Mouse (Mus musculus): ENCODE measurements around the gene Dpp3.
"Not testable (repeated sequence)": the region's sequence is repeated elsewhere in the genome, so short reads cannot be mapped to it uniquely, and the experiment has no call there.

Gene Dpp3

DNA sequence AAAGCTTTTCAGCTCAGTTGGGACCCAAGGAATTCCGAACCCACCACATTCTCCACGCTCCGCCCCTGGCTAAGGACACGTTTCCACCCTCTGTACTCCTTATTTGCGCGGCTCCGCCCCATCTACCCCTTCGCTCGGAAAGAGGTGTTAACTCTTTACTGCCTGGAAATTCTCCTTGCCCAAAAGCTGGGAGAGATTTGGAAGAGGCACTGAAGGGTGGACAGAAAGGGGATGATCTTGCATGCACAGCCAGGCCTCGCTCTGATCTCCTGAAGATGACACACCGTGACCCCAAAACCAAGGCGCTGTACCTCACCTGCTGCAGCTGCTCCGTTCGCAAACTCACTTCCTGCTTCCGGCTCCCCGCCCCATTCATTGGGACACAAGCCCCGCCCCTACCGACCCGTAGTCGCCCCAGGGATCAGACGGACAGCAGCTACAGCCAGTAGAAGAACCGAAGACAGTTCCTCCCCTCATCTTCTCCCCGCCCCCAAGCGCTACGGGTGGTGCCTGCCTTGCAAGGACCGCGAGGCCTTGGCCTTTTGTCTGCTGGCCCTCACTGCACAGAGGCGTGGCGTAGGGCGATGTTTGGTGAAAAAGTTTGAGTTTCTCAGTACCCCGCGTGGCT is at the start of gene Dpp3:
Gene Dpp3 (minus strand): TSS at position 384 of the 628 bp plus-strand sequence.
- DNase-seq (ENCODE audit: low read depth, low spot score) = peak; percentile 93

DNA sequence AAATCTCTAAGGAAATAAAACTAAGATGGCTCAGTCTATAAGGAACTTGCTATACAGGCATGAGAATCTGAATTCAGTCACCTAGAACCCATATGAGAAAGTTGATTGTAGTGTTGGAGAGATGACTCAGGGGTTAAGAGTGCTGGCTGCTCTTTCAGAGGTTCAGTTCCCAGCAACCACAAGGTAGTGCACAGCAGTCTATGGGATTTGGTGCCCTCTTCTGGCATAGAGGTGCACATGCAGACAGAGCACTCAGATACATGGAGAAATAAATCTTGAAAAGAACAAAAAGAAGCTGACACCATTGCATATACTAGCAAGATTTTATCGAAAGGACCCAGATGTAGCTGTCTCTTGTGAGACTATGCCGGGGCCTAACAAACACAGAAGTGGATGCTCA is 40.1 kb upstream of the Dpp3 start:
- DNase-seq (ENCODE audit: low read depth, low spot score) = no peak

DNA sequence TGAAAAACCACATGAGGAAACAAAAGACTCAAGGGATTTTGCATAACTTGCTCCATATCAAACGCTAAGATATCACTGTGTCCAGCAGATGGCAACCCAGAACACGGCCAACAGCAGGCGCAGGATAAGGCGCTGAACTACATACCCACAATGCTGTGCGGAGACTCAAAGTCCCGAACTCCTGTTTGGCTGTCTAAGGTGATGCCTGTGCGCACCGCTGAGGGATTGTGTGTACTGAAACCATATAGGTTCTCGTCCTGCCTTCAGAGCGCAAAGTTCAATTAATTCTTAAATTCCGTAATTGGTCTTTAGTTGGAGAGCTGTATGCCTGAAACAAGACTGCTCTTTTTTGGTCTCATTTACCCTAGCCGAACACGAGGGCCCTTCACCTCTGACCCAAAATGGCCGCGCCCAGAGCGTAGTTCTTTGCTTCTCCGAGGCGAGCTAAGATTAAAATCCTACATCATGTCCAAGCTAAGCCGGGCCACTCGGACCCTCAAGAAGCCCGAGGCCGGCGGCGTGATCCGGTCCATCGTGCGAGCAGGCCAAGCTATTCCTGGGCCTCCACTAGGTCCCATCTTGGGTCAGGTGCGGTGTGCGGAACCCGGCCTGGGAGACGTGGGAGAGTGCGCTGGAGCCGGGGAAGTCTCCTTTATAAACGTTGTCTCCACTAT is 34.0 kb upstream of the Dpp3 start, which contains the start of gene Mrpl11:
Gene Mrpl11 (plus strand): TSS at position 220 of the 674 bp plus-strand sequence.
- DNase-seq (ENCODE audit: low read depth, low spot score) = peak; percentile 92

DNA sequence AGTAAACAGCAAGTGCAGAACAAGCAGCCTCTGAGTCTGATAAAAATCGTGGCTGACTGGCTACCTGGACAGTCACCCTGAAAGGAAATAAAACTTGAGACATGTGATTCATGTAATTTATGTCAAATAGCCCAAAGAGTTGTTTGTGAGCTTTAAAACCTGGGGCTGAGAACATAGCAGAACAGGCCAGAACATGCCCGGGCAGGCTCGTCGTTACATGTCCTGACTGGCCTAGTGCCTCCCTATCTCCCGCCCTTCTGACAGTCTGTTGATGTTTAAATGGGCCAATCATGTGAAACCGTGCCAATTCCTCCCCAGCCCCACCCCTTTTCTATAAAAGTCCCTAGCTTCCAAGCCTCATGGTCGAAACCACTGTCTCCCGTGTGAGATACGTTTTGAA is 20.6 kb upstream of the Dpp3 start:
- not testable (repeated sequence) for DNase-seq (ENCODE audit: low read depth, low spot score)

DNA sequence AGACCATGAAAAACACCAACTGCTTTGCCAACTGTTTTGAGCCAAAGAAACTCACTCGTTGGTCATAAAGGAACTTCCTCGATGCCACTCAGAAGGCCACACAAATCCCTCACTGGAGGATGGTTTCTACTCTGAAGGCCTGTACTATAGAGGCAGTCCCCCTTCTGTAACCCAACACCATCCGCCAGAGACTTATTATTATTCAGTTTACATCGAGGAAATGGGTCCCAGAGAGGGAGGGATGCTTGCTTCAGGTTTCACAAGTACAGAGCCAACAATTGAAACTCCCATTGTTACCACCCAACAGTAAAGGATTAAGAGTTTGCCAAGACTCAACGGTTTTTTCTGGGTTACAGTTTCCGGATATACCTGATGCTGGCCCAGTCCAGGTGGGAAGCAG is 17.5 kb upstream of the Dpp3 start:
- no peak for DNase-seq (ENCODE audit: low read depth, low spot score)

DNA sequence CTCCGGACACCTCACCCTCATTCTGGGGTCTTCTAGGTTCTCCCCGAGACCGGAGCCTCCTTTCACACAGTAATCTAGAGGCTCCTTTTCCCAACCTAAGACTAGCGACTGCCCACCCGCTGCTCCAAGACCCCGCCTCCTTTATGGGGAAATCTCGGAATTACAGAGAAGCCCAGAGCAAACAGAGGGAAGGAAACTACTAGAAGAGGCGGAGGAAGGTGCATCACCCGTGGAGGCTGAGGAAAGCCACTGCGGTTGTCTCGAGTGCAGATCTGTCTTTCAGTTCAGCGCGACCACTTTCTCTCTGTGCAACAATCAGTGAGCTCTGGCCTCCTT is 15.1 kb upstream of the Dpp3 start:
- no peak for DNase-seq (ENCODE audit: low read depth, low spot score)

DNA sequence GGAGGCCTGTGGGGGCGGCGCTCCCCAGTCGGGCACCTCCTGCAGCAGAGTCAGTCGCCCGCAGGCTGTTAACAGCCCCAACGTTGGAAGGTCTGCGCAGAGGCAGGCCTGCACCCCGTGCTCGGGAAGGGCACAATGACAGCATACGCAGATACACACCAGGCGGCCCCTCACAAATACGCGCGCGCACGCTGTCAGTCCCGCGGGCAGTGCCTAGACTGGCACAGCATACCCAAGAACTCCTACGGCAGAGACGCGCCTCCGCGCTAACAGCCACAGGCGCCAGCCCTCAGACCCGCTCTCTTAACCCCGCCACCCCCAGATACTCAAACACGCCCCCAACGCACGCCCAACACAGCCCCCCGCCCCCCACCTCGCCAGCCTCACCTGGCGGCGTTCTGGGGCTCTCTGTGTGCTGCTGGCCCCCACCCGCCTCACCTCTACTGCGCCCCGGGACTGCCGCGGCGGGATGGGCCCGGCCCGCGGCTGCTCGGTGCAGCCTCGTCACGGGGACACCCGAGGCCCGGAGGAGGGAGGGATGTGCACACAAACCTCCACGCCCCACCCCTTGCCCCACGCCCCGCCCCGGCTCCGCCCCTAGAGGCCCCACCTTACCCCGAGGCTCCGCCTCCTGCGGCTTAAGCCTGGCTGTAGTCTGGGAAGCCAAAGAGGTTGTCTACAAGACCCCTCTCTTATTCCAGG is 14.6 kb upstream of the Dpp3 start, which contains the start of gene Peli3:
Gene Peli3 (minus strand): TSS at position 577 of the 702 bp plus-strand sequence.
- peak; percentile 71 for DNase-seq (ENCODE audit: low read depth, low spot score)

DNA sequence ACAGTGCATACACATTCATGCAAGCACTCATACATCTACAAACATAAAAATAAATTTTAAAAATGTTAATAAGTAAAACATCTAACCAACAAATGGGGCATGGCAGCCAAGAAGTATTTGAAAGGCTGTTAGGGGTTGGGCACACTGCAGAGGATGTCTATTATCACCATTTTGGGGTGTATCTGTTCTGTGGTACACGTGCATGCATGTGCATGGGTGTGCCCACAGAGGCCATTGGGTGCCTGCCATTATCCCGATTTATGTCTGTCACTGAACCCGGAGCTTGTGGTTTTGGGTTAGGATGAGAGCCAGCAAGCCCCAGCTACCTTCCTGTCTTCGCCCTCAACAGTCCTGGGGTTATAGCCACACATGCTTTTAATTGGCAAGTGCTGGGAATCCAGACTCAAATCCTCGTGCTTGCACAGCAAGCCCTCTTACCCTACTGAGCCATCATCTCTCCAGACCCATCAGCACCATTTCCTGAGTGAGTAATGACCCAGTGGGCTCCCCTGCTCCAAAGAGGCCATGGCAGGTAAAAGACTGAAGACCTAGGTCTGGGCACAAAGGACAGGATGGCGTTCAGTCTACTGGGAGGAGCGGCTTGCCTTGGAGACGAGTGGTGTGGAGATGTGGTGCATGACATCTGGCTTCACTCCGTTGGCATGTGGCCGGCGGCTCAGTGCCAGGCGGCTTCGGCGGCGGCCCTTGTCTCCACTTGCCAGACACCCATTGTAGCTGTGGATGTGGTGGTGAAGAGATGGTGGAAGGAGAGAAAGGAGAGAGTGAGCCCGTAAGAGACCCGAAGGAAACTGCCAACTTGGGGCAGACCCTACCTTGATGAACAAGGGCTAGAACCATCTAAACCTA is 9.6 kb upstream of the Dpp3 start:
- DNase-seq (ENCODE audit: low read depth, low spot score) = no peak

DNA sequence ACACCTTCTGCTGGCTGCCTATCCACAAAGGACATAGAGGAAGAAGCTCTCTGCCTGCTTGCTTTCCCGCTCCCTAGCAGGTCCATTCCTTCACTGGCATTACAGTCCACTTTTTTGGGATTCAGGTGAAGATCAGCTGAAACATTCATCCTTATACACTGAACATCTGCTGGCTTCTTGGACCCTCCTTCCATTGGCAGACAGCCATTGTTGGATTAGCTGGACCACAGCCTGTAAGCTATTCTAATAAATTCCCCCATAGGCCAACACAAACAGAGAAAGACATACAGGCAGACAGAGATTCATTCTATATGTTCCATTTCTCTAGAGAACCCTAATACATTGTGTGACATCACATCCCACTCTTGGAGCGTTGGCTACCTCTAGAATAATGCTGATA is 8.8 kb upstream of the Dpp3 start:
- no peak for DNase-seq (ENCODE audit: low read depth, low spot score)

DNA sequence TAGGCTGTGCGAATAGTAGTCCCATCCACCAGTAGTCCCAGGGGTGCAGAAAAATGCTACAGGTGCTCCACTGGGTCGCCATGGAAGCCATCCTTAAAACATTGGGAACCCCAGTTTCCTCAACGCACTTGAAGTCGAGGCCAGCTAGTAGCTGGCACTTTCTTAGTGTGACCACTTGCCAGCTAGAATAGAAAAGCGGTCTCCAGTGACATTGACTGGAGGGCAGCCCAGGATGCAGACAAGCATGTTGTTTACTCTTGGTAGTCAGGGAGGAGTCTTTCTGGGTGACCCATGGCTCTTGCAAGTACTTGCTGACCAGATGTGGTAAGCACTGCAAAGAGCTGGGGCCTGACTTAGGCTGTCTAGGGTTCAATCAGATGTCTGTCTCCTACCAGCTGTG is 694 bp upstream of the Dpp3 start:
- DNase-seq (ENCODE audit: low read depth, low spot score) = no peak

DNA sequence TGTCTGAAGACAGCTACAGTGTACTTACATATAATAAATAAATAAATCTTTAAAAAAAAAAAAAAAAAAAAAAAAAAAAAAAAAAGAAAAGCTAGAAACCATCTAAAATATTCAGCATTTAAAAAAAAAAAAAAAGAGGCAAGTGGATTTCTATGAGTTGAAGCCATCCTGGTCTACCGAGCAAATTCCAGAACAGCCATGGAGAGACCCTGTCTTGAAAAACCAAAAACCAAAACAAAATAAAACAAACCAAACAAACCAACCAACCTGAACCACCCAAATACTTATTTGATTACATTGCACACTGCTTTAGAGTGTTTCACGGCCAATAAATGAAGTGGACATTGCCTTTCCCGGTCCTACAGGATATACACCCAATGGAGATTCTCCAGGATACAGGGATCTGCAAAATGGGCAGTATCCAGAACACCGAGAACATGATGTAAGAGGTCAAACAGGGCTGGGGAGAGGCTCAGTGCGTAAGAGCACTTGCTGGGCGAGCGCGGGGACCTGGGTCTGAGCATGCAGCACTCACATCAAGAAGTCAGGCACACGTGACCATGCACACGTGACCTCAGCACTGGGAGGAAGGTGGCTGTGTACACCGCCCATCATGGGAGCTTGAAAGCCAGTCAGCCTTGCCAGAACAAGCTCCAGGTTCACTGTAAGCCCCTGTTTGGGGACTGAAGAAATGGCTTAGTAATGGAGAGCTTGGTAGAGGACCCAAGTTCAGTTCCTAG is 2.8 kb downstream of the Dpp3 start:
- DNase-seq (ENCODE audit: low read depth, low spot score) = no peak

DNA sequence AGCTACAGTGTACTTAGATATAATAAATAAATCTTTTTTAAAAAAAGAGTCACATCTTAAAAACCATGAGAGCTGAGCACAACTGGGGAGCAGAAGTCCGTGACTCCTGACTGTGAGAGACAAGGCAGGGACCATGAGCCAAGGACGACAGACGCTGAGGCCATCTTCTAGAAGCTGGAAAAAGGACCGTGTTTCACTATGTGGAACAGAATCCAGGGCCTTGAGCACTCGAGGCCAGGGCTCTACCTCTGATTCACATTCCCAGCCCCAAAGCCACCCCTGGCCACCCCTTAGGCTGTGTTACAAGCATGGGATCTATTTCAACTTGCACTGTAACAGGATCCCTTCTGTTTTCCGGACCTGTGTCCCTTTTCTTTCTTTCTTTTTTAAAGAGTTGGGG is 8.4 kb downstream of the Dpp3 start:
- DNase-seq (ENCODE audit: low read depth, low spot score) = no peak

DNA sequence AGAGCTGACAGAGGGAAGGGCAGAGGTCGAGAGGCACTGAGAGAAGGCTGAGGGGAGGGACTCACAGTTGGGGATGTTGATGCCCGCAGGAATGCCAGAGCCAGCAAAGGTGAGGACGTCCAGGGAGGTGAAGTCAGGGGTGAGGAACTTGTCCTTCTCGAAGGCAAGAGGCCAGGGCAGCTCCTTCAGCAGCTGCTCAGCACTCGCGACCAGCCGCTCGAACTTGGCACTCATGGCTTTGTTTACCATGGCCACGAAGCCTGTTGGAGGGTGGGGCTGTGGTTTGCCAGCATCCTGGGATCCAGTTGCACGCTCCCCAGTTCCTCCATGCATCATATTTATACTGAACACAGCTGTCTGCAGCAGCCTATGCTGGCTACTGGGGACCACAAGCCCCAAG is 11.3 kb downstream of the Dpp3 start:
- no peak for DNase-seq (ENCODE audit: low read depth, low spot score)

DNA sequence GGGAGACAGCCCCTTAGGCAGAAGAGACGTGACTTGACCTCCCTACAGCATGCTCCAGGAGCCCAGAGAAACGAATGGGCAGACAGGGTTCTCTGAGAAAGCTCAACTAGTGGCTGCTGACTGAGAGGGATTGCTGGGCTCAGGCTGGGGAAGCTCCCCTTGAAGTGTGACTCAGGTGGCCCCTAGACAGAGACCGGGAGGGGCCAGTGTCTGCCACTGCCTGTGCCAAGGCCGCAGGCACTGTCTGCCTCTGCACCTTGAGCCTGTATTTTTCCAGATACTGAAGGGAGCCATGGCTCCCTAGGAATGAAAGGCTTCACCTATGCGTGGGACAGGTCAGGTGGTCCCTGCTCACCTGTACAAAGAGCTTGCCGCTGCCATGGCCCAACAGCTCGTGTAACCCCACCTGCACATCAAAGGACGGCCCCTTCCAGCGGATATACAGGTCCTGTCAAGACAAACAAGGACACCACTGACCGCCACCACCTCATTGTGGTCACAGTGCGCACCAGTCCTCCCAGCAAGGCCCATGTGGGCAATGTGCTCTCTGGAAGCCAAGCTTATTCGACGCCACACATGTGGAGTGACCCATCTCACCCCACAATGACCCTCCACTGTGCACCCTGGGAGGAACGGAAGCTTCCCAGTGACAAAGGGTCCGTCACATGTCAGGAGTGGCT is 12.0 kb downstream of the Dpp3 start:
- DNase-seq (ENCODE audit: low read depth, low spot score) = no peak

DNA sequence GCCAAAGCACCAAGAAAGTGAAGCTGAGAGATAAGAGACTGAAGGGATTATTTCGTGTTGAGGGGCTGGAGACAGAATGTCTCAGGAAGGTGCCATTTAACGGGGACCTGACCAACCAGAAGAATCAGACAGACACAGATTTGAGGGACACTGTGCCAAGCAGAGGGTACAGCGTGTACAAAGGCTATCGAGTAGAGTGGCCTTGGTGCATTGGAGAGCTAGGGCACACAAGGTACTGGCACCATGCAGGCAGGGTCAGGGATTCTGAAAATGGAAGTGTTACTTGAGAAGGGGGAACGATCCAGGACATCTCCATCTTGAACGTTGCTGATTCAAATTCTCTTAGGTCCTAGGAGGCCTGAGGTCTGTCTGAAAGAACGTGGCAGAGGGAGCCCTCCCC is 18.7 kb downstream of the Dpp3 start:
- DNase-seq (ENCODE audit: low read depth, low spot score) = no peak

DNA sequence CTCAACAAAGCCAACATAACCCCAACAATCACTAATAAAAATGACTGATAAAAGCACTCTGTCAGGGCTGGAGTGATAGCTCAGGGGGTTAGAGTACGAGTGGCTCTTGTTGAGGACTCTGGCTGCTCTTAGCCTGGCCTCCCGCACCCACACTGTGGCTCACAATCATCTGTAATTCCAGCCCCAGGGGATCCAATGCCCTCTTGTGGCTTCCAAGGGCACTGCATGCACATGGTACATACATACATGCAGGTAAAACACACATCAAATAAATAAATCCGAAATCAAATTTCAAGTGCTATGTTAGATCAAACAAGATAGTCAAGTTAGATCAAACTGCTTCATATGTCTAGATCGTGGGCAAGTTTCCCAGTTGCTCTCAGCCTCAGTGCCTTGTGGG is 20.0 kb downstream of the Dpp3 start:
- DNase-seq (ENCODE audit: low read depth, low spot score) = no peak

DNA sequence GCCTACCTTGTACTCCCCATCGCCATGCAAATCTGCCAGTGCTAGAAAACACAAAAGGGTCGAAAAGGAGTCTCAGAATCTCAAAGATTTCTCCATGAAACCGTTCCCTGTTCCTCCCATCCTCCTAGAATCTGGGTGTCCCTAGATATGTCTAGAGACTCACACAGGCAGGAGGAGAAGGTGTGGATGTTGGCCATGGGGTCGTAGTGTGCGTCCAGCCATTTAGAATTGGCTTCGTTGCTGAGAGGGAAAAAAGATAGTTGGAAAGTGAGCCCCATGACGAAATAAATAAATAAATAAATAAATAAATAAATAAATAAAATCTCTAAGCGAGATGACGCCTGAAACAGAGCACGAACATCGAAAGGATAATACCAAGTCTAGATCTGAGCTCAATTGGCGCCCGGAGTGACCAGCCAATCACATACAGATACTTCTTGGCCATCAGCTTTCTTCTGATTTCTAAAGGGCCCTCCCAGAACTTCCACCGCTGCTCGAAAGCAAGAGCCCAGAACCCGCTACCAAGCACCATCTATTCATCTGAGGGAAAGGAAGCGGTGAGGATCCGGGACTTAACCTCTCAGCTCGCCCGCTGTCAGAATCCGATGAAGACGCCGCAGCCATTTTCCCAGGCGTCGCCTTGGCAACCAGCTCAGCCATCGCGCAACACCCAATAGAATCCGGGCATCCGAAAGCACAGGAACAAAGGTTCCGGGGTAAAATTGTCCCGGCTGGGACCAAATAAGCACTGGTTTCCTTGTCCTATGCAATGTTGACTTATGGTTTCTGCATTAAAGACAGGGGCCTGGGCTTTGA is 21.9 kb downstream of the Dpp3 start, which contains the start of gene Bbs1:
Gene Bbs1 (minus strand): TSS at position 650 of the 816 bp plus-strand sequence.
- peak; percentile 75 for DNase-seq (ENCODE audit: low read depth, low spot score)

DNA sequence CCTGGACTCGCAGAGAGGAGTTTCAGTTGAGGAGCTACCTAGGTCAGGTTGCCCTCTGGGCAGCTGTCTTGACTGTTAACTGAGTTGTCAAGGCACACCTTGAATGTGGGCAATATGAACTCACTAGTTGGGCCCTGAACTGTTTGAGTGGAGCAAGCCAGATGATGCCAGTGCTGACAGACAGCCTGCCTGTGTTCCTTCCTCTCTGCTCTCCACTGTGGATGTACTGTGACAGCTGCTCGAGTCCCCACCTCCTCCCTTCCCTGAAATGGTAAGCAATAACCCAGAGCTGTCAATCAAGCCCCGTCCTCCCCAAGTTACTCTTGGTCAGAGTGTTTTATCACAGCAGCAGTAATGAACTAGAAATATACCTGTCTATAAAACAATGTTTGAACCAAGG is 28.2 kb downstream of the Dpp3 start:
- no peak for DNase-seq (ENCODE audit: low read depth, low spot score)

DNA sequence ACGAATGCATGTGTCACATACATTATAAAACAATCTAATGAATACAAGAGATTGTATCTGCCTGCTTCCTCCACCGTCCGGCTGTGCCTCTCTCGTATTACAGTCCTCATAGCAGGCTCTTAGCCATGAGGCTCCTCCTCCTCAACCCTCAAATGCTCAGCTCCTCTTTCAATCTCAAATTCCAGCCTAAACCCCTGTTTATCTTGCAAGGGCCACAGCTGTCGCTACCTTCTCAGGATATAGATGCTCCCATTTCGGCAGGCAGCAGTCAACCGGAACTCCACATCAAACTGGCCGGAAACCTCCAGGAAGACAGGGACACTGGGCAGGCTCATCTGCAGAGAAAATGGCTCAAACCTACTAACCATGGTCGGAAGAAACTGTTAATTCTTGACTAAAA is 29.1 kb downstream of the Dpp3 start:
- no peak for DNase-seq (ENCODE audit: low read depth, low spot score)
